Mouse (Mus musculus): ENCODE data around the gene Eva1a.

The Eva1a gene

GRCm38 (mm10) chr6:82070459-82070858 is 29.6 kb downstream of the Eva1a start:
- DNase-seq, result no peak

- DNase-seq, result no peak
These were observed 32.2 kb downstream of the Eva1a start for GRCm38 (mm10) chr6:82073011-82073410.

DNA sequence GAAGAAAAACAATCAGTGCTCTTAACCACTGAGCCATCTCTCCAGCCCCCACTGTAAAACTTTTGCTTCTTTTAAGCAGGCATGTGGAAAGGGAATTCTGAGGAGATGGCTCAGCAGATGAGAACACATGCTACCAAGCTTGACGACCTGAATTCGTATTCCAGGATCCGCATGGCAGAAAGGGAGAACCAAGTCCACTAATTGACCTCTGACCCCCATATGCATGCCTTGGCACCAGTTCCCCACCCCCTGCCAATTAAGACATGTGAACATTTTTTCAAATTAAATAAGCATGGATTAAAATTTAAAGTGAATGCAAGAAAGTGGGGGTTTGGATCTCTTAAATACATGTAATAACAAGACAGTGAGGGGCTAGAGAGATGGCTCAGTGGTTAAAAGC is 32.7 kb downstream of the Eva1a start:
- DNase-seq, result no peak

DNA sequence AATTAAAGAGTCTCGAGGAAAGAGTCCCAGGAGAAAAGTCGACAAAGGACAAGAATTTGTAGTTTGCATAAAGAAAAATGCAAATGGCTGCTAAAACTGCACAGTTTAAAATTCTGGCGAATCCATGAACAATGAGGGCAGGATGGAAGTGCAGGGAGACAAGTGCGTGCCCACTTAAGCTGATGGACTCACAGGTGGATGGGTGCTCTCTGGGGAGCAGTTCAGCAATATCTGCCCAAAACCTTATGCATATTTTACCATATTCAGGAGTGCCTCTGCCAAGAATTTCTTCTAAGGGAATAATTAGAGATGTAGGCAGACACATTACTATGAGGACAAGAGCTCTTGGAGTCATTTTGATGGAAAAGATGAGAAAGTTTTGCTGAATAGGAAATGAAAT is 35.5 kb downstream of the Eva1a start:
- DNase-seq, result no peak

GRCm38 (mm10) chr6:82078875-82079274 is 38.0 kb downstream of the Eva1a start:
- DNase-seq, result no peak

DNA sequence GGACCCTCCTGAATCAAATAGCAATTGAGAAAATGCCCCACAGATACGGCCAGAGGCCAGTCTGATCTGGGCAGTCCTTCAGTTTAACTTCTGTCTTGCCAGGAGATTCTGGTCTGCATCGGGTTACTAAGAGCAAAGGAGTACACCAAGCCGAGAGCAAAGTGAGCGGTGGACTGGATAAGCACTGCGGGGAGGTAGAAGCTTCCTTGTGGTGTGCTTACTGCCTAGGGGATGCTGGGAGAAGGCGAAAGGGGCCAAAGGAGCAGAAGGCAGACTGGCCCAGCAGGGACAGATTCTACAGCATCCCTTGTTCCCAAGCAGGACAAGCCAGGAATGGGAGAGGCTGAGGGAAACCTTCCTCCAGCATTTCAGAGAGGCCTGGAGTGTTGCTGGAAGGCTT is 42.8 kb downstream of the Eva1a start:
- no peak for DNase-seq

- DNase-seq, result no peak
These were observed 43.4 kb downstream of the Eva1a start for GRCm38 (mm10) chr6:82084235-82084634.

DNA sequence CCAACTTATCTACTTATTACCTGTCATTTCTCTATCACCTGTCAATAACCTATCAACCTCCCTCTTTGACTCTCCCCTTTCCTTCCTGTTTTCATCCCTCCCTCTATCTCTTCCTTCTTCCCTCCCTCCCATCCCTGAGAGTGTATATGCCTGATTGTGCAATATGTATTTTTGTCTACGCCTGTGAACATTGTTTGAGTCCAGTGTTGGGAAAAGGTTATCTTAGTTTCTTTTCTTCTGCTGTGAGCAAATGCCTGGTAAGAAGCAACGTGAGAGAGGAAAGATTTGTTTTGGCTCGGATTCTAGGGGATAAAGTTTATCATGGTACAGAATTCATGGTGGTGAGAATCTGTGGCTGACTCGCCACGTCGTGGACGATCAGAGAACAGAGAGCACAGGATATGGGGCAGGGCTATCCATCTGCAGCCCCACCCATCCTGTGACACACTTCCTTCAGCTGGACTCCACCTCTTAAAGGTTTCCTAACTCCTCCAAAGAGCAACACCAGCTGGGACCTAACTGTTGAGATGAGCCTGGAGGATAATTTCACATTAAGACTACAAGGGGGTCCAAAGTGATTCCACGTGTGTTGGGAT is 44.6 kb downstream of the Eva1a start:
- no peak for DNase-seq

DNA sequence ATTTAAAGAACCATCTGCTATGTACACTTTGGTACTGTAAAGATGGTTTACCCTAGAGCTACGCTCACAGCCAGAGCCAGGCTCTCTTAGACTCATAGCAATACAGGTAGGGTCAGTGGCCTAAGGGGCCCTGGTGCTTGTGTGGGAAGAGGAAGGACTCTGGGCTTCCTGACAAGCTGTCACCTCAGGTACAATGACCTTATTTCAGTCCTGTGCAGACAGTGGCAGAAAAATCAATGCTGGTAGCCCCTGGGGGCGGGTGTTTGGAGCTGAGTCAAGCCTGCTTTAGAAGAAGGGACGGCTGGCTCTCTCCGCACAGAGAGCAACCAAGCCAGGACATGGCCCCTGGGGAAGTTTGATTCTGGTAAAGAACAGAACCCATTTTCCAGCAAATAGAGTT is 47.3 kb downstream of the Eva1a start:
- peak; percentile 38 for DNase-seq

- DNase-seq, result peak; percentile 50
These were observed 50.9 kb downstream of the Eva1a start for GRCm38 (mm10) chr6:82091773-82092172.

- no peak for DNase-seq
These were observed 56.9 kb downstream of the Eva1a start for GRCm38 (mm10) chr6:82097705-82098104.

DNA sequence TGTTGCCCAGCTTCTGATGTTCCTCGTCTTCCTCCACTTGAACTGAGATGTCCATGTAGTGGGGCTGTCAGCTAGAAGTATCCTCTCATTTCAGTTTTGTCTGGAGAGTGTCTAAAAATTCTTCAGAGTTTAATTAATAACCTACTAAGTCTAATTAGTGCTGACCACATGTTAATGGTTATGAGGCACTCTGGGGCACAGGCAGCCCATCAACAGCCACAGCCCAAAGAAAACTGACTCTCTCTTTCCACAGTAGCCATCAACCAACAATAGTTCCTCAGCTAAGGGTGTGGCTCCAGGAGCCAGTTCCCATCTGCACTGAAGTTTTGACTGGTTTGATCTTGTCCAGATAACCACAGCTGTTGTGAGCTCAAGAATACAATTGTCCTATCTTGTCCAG is 57.6 kb downstream of the Eva1a start:
- no peak for DNase-seq

DNA sequence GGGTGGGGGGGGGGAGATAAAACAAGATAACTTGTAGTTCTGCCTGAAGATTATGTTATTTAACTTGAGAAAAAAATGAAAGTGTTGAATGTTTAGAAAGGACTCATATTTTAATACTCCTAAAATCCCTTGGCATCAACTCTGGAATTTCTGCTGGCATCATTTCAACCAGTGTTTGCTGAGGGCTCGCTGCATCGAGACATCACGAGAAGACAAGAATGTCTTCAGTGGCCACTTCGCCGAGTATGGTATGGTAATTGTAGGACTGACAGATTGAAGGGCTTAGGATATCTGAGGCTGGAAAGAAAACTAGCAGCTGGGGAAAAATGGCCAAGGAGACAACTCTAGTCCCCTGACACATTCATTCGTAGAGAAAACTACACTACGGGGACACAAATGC is 69.6 kb downstream of the Eva1a start:
- no peak for DNase-seq

DNA sequence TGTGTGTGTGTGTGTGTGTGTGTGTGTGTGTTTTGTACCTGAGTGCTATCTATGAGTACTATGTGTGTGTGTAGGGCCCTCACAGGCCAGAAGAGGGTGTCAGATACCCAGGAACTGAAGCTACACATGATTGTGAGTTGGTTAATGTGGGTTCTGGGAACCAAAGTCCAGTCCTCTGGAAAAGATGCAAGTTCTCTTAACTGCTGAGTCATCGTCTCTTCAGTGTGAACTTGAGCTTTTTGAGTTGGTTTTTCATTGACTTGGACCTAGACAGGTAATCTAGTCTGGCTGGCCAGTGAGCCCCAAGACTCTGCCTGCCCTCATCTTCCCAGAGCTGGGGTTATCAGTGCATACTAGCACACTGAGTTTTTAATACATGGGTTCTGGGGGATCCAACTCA is 70.3 kb downstream of the Eva1a start:
- DNase-seq, result no peak

DNA sequence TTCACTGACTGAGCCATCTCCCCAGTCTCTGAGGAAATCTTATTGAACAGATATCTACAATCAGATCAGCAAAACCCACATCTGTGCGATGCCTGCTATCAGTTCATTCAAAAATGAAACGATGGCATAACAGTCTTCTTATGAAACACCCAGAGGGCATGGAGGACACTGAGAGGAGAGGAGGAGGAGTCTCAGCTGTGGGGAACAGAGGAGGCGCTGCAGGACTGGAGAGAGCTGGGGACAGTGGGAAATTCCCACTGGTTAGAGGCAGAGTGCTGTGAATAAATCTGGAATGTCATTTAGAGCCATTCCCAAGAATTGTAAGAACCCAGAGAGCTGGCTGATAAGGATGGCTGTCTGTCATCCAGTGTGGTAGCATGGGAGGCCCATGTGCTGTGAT is 70.7 kb downstream of the Eva1a start:
- no peak for DNase-seq

DNA sequence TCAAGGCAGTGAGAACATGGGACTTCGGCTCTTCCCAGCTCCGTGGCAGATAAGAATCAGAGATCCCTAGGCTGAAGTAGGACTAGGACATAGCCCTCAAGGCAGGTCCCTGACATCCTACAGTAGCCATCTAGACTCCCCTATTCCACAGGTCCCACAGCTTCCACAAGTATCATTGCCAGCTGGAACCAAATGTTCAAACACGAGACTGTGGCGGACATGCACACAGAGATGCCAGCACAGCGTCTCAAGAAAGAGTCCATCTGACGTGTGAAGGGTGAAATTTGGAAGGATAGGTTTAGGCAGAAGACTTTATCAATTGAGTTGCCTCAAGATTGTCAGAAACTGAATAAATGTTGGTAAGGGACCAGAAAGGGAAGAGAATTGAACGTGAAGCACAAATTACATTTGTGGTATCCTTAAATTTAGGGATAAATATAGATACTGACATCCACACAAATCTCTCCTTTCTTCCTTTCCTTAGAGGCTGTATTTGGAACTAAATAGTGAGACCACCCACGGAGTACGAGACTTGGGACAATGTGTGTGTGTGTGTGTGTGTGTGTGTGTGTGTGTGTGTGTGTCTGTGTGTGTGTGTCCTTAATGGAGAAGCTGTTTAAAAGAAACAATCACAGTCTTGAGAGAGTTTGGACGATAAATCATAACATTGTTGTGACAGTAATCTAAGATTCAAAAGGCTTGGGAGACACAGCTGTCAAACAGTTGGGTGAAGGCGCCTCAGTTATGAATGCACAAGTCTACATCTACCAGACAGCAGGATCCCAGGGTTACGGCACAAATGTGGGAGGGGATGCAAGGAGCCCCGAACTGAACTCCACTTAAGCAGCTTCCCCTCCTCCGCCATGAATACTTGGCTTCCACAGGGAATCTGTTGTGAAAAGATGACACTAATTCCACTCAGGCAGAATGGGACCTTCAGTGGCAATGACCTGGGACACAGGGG is 71.6 kb downstream of the Eva1a start:
- DNase-seq, result no peak

DNA sequence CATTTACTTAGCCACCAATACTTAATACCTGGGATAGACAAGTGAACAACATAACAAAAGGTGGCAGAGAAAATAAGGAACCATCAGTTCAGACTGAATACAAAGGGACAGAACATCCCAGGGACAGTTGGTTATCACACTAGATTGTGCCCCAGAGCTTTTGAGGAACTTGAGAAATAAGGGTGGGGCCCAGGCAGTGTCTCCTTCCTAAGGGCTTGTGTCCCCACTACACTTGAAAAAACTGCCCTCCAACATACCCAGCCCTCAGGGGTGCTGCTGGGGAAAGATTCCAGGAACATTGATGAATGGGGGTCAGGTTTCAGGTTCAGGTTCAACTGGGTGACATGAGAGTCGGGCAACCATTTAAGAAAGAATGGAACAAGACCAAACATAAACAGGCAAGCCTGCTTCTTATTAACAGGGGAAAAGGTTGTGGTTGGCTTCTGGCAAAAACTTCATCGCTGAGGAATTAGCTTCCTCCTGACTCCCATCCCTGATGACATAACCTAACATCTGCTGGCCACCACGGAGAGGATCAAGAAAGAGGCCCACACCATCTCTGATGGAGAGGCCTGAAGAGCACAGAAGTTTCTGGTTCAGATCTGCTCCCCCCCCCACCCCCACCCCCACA is 74.6 kb downstream of the Eva1a start:
- no peak for DNase-seq

- DNase-seq, result no peak
These were observed 75.3 kb downstream of the Eva1a start for GRCm38 (mm10) chr6:82116176-82116575.

DNA sequence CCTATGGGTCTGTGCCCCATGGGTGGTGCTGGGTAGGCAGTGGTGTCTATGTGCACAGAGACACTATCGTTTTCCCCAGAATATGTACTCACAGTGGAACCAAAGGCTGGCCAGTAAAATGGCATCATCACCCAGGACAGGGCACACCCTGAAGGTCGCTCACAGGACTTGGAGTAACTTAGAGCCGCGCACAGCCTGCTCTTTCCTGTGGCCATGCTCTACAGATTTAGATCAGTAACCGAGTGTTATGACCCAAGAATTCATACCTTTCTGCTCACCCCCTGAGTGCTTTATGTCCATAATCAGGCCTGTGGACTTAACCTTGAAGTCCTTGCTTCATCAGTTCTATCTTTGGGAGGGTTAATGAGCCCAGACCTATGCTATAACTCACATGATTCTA is 77.0 kb downstream of the Eva1a start:
- DNase-seq, result no peak

- DNase-seq, result peak; percentile 66
These were observed 78.7 kb downstream of the Eva1a start for GRCm38 (mm10) chr6:82119322-82120162.

GRCm38 (mm10) chr6:82125134-82125533 is 84.3 kb downstream of the Eva1a start:
- DNase-seq, result no peak

DNA sequence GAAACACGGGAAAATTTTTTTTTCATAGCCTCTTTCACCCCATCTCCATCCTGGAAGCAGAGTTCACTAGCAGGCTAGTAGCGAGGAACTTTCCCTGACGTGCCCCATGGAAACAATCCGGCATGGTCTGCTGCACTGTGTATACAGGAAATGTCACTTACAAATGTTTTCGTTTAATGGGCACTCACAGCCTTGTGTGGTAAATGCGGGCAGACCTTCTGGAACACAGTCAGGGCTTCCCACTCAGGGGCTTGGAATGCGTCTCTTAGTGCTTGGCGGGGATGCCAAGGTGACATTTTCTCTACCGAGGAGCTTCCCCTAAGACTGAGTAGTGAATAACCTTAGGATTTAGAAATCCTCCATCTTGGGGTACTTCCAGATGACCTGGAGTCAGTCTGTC is 87.0 kb downstream of the Eva1a start:
- no peak for DNase-seq

- DNase-seq, result no peak
These were observed 88.9 kb downstream of the Eva1a start for GRCm38 (mm10) chr6:82129630-82130217.
